Mouse (Mus musculus) C2C12 (cell line): ENCODE results near the gene Dync2li1.

Experiments used
- CTCF ChIP-seq: IDR thresholded peaks from one replicate; pipeline ENCODE4 v1.5.1; 2011; ENCODE audit not compliant: control insufficient read depth, insufficient read depth, insufficient read length
- USF1 ChIP-seq: IDR thresholded peaks from one replicate; pipeline ENCODE4 v1.6.1; 2011; ENCODE audit warnings: low read depth, mild to moderate bottlenecking, control low read depth, moderate library complexity

DNA sequence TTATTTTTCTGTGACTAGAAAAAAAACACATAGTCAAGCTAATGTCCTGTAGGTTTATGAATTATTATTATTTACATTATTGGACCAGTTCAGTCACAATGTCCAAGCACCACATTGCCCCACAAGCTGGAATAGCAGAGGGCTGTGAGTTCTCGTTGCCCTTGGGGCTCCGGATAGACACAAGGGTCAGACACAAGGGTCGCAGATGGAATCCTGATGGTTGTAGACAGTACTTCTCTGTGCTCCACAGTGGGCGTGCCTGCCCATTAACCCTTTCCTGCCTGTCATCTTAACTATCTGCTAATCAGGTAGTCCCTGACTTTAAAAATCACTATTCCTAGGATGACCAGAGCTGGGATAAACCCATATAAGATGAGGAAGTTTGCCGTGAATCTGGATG, 31.9 kb downstream of the Dync2li1 start:
- TF ChIP-seq CTCF (no peak), USF1 (no peak)
